Mouse (Mus musculus) G1E-ER4 (cell line): ENCODE measurements at regions not wholly inside any gene's neighbourhood (a gene's known extent, or its start where the extent isn't known, plus 50 kb on each side); places are given as distances from the start of the nearest gene placed in this dataset.

Source experiments
- GATA1 ChIP-seq: IDR thresholded peaks from one replicate; pipeline ENCODE4 v1.8.0; 2012; ENCODE audit warnings: low read length, inconsistent platforms

DNA sequence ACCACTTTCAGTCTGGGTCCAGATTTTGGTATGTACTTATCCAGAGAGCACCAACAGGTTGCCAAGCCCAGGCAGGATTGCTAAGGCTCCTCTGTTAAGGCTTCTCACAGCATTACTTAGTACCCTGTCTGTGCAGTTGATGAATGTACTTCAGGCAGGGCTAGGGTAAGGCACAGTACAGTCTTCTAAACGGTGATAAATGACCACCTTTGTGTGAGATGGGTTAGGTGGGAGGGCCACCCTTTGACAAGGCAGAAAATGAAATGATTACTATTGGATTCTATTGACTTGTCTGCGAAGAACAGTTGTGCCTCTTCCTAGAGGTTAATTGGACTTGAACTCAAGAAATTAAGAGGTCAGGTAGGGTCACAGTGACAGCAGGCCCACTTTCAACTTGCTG lies 594.4 kb upstream of the Itga1 start:
- TF ChIP-seq GATA1: no peak

DNA sequence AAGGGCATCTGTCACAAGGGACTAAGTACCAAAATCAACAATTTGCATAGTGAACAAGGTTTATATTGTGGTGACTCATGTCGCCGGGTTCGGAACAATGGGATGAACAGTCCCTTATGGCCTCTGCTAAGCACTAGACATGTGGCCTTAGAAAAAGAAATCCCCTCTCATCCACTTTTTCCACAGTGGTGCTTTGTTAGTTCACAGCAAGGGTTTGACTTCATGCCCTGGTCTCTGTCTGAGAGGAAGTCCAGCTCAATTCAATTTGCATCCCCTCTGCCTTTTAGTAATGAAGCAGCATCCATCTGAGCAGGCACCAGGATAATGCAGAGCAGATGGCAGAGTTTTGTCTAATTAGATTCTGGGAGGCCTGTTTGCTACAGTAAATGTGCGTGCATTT lies 585.7 kb upstream of the Itga1 start:
- no peak for TF ChIP-seq GATA1

DNA sequence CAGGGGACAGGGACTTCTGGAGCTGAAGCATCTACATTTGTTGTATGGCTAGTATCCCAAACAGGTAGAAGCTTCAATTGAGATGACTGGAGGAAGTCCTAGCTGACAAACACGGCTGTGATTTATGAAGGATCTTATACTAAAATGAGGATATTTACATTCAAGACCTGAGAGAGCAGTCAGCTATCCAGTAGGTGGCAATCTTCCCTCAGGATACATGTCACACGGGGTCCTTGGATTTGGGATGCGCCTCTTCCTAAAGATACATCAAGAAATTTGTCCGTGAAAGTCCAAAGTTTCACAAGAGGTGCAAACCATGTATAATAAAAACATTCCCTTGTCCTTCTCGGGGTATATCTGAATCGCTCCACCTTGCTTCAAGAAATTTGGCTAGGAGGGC lies 577.8 kb upstream of the Itga1 start:
- no peak for TF ChIP-seq GATA1

DNA sequence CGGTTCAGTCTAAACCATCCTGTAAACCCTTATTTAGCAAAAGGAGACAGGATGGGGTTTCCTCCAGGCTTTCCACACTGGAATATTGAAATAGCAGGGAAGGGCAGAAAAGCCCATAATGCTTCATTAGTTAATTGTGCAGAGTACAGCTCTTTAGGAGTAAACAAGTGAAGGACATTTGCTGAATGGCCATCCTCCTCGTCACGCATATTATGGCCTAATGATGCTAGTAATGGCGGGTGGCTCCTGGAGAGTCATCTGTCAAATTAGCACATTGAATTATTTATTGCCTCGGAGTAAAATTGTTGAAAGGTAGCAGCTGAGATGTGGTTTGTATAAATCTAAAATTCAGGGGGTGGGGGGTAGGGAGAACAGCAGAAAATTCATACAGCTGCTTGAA lies 575.1 kb upstream of the Itga1 start:
- TF ChIP-seq GATA1: no peak

DNA sequence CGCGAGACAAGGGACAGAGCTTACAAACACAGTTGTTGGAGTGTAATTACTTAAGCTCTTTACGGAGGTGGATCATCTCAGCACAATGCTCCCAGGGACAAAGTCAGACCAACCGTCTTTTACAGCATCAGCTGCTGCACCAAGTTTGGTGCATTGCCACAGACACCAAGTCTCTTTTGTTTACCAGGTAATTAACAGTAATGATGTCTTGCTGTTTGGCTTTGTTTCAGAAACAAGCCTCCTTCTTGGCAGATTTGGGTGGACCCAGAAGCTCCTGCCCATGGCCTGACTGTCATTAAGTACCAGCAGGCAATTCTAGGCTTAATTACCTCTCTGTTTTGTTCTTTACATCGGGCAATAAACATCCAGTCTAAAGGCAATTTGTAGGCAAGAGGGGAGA lies 572.0 kb upstream of the Itga1 start:
- no peak for TF ChIP-seq GATA1

DNA sequence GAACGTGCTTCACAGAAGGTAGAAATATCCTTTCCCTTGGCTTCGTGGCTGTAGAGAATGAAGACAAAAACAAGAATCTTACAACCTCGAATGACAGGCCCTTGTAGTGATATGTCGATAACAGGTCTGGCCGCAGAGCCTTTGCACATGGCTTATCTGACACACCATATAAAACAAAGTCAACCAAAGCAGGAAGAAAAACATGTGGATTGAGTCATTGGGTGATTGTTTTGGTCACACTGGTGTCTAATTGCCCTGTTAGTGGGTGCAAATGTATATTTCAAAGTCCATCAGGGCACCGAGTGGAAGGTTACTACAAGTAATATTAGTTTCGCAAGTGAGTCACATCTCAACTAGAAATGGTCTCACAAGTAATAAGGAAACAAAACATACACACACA lies 569.9 kb upstream of the Itga1 start:
- TF ChIP-seq GATA1: no peak

DNA sequence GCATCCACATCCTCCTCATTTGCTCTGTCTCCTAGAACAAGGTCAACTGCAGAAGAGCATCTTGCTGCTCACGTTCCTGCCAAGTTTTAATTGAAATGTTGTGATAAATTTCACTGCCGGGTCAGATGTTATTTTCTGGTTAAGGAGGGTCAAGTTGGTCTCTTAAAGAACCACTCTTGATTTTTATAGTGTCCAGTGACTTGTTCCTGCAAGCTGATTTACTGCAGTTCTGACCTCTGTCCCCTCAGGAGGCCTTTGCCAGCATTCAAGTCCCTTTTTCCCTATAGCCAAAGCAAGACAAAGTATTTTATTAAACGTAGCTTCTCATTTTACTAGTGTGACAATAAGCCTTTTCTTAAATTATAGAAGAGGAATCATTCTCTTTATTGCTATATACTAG lies 567.8 kb upstream of the Itga1 start:
- no peak for TF ChIP-seq GATA1

DNA sequence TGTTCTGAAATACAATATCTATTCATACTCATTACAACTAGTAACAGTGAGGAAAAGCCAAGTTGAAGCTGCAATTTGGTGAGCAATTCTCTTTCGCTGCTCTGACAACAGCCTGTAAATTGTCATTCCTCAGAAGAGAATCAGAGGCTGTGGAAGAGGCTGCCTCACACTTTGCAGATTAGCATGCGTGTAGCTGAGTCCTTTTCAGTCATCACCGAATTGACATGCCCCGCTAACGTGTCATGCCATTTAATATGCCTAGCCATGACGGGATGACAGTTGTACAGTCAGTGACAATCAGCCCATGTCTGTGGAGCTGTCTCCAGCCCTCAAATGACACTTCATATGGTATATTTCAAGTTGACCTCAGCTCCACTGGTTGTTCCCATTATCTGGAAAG lies 553.4 kb upstream of the Itga1 start:
- TF ChIP-seq GATA1: no peak

DNA sequence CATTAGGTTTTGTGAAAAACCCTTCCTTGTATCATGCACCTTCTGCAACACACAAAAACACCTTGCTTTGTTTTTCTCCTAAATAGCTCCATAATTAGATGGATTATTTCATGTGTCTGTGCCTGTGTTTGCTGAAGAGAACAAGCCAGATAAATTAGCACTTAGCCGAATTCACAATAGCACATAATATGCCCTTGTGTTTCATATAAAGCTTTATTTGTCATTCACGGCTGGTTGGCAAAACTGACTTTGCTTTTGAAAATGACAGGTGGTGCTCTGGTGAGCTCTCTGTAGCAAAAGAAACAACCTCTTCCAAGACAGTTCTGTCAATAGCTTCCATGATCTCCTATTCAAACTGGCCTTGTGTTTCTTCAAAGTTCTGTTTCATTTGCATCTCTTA lies 551.2 kb upstream of the Itga1 start:
- no peak for TF ChIP-seq GATA1

DNA sequence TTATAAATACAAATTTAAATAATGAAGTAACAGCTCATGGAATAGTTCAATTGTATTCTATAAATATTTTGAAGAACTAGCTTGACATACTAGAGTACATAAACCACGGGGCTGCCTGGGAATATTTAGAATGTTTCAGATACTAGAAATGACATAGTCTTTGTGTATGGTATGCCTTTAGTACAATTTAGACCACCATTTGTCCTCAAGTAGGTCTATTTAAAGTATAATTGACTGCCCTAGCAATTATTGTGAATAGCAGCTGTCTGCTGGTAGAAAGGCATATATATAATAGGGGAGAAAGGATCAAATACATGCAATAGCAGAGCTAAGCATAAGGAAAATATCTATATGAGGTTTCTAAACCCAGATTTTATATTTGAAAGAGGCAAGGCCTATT lies 550.6 kb upstream of the Itga1 start:
- TF ChIP-seq GATA1: no peak

DNA sequence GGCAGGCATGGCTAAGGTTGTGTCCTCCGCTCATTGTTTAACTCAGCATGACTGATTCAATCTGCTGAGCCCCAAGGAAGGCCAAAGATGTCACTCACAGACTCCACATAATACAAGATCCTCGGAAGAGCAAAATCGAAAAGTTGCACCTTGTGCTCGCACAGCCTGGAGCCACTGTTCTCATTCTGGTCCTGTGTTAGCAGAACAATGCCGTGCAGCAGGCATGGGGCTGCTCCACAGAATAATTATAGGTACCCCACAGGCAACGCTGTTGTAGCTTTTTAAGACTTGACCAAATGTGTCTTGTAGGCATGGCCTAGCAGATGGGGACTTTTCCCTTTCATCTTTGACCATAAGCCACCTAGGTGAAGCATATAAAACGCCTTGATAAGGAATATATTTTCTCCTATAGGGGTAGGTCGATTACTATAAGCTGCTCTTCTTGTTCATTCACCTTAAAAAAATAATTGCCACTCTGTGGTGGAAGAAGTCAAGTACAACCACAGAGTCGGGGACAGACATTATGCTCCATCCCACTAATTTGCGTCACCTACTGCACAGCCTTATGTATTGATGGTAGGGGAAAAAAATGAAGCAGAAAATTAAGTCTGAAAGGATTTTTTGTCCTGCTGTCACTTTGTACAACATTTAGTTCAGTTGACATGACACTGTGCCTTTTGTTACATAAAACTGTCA lies 529.8 kb upstream of the Itga1 start:
- no peak for TF ChIP-seq GATA1

DNA sequence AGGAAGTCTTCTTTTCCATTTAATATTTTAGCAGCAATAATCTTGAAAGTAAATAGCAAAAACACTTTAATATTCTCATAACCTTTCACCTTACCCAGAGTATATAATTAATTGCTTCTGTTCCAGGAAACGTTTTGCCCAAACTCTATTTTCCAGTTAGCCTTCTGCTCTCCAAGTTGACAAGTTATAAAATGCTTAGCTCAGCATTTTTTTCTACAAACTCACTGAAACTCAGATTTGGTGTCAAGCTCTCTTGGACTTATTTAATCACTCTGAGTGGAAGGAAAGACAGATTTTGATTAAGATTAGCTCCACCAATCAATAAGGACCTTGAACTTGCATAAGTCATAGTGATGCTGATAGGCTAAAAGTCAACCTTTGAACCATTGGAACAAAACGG lies 528.8 kb upstream of the Itga1 start:
- TF ChIP-seq GATA1: no peak

DNA sequence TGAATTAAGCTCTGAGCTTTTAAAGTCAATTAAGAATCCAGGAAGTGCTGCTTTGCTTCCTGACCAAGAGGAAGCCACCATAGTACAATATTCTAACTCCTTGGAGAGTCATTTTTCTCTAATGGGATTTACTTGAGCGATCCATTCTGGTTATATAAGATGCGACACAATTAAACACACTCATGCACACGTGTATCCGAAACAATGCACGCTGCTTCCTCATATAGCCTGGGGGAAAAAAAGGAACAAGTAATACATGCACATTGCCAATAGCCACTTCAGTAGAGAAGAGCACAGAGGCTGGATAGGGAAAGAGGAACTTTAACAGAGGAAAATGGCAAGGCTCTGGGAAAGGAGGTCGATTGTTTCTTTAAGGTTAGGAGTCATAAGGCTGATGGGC lies 511.4 kb upstream of the Itga1 start:
- no peak for TF ChIP-seq GATA1

DNA sequence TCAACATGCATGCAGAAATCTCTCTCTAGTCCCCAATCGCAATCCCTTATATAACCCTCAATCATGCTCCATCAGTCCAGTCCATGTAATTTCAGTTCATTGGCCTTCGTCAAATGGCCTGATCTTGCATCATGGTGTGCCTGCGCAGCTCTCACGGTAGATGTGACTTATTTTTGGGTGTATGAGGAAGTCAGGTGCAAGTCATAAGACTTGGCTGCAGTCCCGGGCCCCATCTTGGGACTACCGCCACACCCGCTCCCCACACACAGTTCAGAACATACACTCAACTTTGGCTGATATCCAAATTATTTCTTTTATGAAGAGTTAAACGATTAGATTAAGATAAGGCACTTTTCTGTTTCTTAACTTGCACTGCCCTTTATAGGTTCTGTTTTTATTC lies 504.7 kb upstream of the Itga1 start:
- TF ChIP-seq GATA1: no peak

DNA sequence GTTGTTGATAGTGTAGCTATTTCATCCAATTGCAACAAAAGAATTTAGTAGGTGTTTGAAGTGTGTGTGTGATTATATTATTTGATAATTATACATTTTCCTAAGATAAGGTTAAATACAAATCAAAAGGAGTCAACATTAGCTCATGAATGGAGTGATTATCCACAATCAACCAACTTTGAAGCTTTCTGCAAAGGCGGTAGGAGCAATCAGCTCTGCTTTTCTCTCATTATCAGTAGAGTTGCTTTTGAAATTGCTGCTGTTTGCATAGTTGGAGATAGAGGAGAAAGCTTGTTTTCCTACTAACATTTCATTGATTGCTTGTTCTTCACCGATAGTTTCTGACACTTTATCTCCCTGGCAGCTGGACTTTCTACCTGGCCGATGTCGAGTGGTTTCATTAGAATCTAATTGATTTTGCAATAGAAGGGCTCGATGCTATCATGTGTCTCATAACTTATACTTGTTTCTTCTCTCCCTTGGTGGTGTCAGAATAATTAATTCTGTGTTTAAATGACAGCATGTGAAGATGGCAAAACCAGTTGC lies 493.4 kb upstream of the Itga1 start:
- no peak for TF ChIP-seq GATA1

DNA sequence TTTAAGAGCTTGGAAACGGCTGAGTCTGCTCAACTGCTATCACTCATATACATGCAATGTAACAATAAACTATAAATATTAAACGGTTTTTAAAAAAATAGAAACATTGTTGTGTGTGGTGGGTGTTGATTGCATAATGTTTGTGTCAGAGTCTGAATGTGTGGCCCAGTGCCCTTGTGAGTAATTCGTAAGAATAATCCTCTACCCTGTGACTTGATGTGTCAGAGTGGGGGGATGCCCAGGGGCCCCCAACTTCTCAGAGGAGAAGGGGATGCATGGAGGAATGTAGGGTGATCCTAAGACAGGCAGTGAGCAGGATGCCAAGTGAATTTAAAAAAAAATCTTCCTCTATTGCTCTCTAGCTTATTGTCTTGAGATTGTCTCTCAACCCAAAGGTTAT lies 474.2 kb upstream of the Itga1 start:
- no peak for TF ChIP-seq GATA1

DNA sequence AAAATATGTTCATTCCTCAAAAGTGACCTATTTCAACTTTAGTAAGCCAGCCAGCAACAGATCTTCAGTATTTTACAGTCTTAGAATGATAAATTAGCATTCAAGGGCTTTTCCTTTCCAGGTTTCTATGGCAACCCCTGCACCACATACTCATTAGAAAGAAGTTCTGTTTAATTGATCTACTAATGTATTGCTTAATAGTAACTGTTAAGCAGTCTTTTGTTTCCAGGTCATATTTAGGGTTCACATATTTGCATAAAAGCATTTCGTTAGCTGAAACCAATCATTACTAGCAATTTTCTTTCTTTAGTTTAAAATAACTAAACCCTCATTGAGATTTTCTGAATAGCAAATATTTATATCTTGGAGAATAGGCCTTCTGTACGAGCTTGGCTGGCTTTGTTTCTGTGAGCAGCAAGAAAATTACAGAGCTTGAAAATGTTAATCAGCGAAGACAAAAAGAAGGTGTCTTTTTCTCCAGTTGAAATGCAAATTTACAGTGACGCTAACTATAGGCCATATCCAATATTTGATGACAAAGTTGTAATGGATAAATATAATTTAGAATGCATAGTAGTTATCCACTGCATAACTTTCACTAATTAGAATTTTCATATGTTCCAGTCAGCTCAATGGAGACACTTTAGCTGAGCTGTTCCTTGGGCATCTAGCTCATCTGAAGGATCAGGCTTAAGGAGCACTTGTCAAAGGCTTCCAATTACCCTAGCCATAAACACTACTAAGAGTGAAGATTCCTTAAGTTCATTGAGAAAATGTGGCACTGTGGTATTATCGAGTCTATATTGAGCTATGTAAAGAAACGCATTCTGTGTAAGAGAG lies 473.5 kb upstream of the Itga1 start:
- TF ChIP-seq GATA1: no peak
